Mouse (Mus musculus) MEL (cell line): Measurements from ENCODE around the gene Ube2e3. TPM values are rescaled to one million over a fixed set of nuclear protein-coding genes. Genes with fewer than 3 reads are reported as not detected.

ENCODE experiments used
- DNase-seq: peaks from one replicate; pipeline ENCODE4 v3.0.0; 2011; ENCODE audit warnings: low read depth, low spot score
- H3K27ac ChIP-seq: 2 replicates; pipeline ENCODE4 v1.5.1; 2012; ENCODE audit warnings: low read depth, mild to moderate bottlenecking, control low read depth, low read length, moderate library complexity; ENCODE audit not compliant: control insufficient read depth
- H3K27me3 ChIP-seq, 2 experiments: fragments of 150-350 bp in 1 of 2; sonication (generic) in 1 of 2; 2 replicates each; pipeline ENCODE4 v1.6.1; 2012; ENCODE audit warnings: low read length in 2 of 2, mild to moderate bottlenecking in 2 of 2, improper control_type of control experiment in 1 of 2, moderate library complexity in 1 of 2; ENCODE audit not compliant: insufficient read depth in 2 of 2, control insufficient read depth in 1 of 2
- H3K36me3 ChIP-seq, 2 experiments: 2 replicates each; pipeline ENCODE4 v1.6.1; 2012 to 2014; ENCODE audit warnings: low read length in 2 of 2, improper control_type of control experiment in 1 of 2, inconsistent platforms in 1 of 2, mild to moderate bottlenecking in 1 of 2; ENCODE audit not compliant: insufficient read depth in 2 of 2, control insufficient read depth in 1 of 2
- H3K4me1 ChIP-seq, 2 experiments: fragments of 150-350 bp in 1 of 2; sonication (generic) in 1 of 2; 2 replicates each; pipeline ENCODE4 v1.6.1; 2012; ENCODE audit warnings: low read length in 2 of 2, improper control_type of control experiment in 1 of 2, mild to moderate bottlenecking in 1 of 2; ENCODE audit not compliant: insufficient read depth in 2 of 2, control insufficient read depth in 1 of 2
- H3K4me3 ChIP-seq, 2 experiments: fragments of 150-350 bp in 1 of 2; sonication (generic) in 1 of 2; 2 replicates each; pipeline ENCODE4 v1.5.1; 2012; ENCODE audit warnings: low read depth in 2 of 2, low read length in 2 of 2, mild to moderate bottlenecking in 2 of 2, moderate library complexity in 2 of 2, control low read depth in 1 of 2, improper control_type of control experiment in 1 of 2; ENCODE audit not compliant: control insufficient read depth in 1 of 2, insufficient read depth in 1 of 2
- H3K79me2 ChIP-seq: 2 replicates; pipeline ENCODE4 v1.6.1; 2012; ENCODE audit warnings: mild to moderate bottlenecking, low read length, moderate library complexity; ENCODE audit not compliant: control insufficient read depth, poor library complexity, insufficient read depth
- H3K9ac ChIP-seq: 2 replicates; pipeline ENCODE4 v1.6.1; 2012; ENCODE audit warnings: low read depth, mild to moderate bottlenecking, control low read depth, low read length, moderate library complexity; ENCODE audit not compliant: control insufficient read depth, poor library complexity, severe bottlenecking
- H3K9me3 ChIP-seq: fragments of 150-350 bp; sonication (generic); replicated peaks from 2 replicates; pipeline ENCODE4 v1.6.1; 2012; ENCODE audit warnings: mild to moderate bottlenecking, low read length, improper control_type of control experiment, moderate library complexity; ENCODE audit not compliant: insufficient read depth
- BHLHE40 ChIP-seq: IDR thresholded peaks from 2 replicates; pipeline ENCODE4 v1.6.1; 2012; ENCODE audit warnings: low read depth, mild to moderate bottlenecking, inconsistent platforms, low read length, improper control_type of control experiment, borderline replicate concordance
- CHD1 ChIP-seq: IDR thresholded peaks from 2 replicates; pipeline ENCODE4 v1.6.1; 2012; ENCODE audit warnings: low read depth, mild to moderate bottlenecking, inconsistent platforms, low read length, improper control_type of control experiment
- CHD2 ChIP-seq: IDR thresholded peaks from 2 replicates; pipeline ENCODE4 v1.6.1; 2011; ENCODE audit warnings: low read length, improper control_type of control experiment
- CTCF ChIP-seq, 3 experiments: IDR thresholded peaks in 2 of 3; conservative IDR thresholded peaks in 1 of 3; 2 replicates each; pipeline ENCODE4 v1.5.1; 2011 to 2012; ENCODE audit warnings: low read length in 3 of 3, low read depth in 2 of 3, mild to moderate bottlenecking in 2 of 3, improper control_type of control experiment in 1 of 3, inconsistent platforms in 1 of 3, mixed read lengths in 1 of 3, moderate library complexity in 1 of 3; ENCODE audit not compliant: control insufficient read depth in 1 of 3, insufficient read depth in 1 of 3, poor library complexity in 1 of 3, severe bottlenecking in 1 of 3
- ELF1 ChIP-seq: IDR thresholded peaks from 2 replicates; pipeline ENCODE4 v1.6.1; 2014; ENCODE audit warnings: low read depth, mild to moderate bottlenecking, inconsistent platforms, low read length, improper control_type of control experiment, moderate library complexity
- EP300 ChIP-seq, 2 experiments: IDR thresholded peaks; 2 replicates each; pipeline ENCODE4 v1.6.1; 2011; ENCODE audit warnings: improper control_type of control experiment in 2 of 2, low read length in 2 of 2, low read depth in 1 of 2, mild to moderate bottlenecking in 1 of 2
- GATA1 ChIP-seq: IDR thresholded peaks from 2 replicates; pipeline ENCODE4 v1.6.1; 2011; ENCODE audit warnings: low read depth, low read length, improper control_type of control experiment
- KAT2A ChIP-seq: conservative IDR thresholded peaks from 2 replicates; pipeline ENCODE4 v1.6.1; 2012; ENCODE audit warnings: low read depth, low read length, improper control_type of control experiment, inconsistent platforms
- MAFK ChIP-seq: IDR thresholded peaks from 2 replicates; pipeline ENCODE4 v1.6.1; 2011; ENCODE audit warnings: low read depth, mild to moderate bottlenecking, low read length, improper control_type of control experiment, borderline replicate concordance
- MAX ChIP-seq: IDR thresholded peaks from 2 replicates; pipeline ENCODE4 v1.6.1; 2011; ENCODE audit warnings: low read length, improper control_type of control experiment
- MEF2A ChIP-seq: IDR thresholded peaks from 2 replicates; pipeline ENCODE4 v1.6.1; 2014; ENCODE audit warnings: low read depth, mild to moderate bottlenecking, inconsistent platforms, low read length, improper control_type of control experiment; ENCODE audit not compliant: poor library complexity, insufficient replicate concordance, severe bottlenecking; ENCODE audit errors: extremely low read depth
- MXI1 ChIP-seq: IDR thresholded peaks from 2 replicates; pipeline ENCODE4 v1.6.1; 2011; ENCODE audit warnings: mild to moderate bottlenecking, low read depth, low read length, improper control_type of control experiment
- MYC ChIP-seq: IDR thresholded peaks from 2 replicates; pipeline ENCODE4 v1.6.1; 2011; ENCODE audit warnings: low read depth, mild to moderate bottlenecking, low read length, improper control_type of control experiment, moderate library complexity
- SIN3A ChIP-seq: IDR thresholded peaks from 2 replicates; pipeline ENCODE4 v1.6.1; 2012; ENCODE audit warnings: low read length, improper control_type of control experiment, inconsistent platforms
- SMC3 ChIP-seq: IDR thresholded peaks from 2 replicates; pipeline ENCODE4 v1.6.1; 2011; ENCODE audit warnings: low read depth, low read length, improper control_type of control experiment
- TAL1 ChIP-seq: IDR thresholded peaks from 2 replicates; pipeline ENCODE4 v1.6.1; 2012; ENCODE audit warnings: mild to moderate bottlenecking, inconsistent platforms, low read length, moderate library complexity, mixed read lengths
- TBP ChIP-seq: IDR thresholded peaks from 2 replicates; pipeline ENCODE4 v1.8.0; 2011; ENCODE audit warnings: low read depth, low read length, improper control_type of control experiment
- USF1 ChIP-seq: IDR thresholded peaks from 2 replicates; pipeline ENCODE4 v1.6.1; 2014; ENCODE audit warnings: low read depth, mild to moderate bottlenecking, inconsistent platforms, low read length, improper control_type of control experiment, moderate library complexity
- ZKSCAN1 ChIP-seq: IDR thresholded peaks from 2 replicates; pipeline ENCODE4 v1.6.1; 2012; ENCODE audit warnings: low read depth, mild to moderate bottlenecking, inconsistent platforms, low read length, improper control_type of control experiment, moderate library complexity
- polyA plus RNA-seq, 2 experiments: library from polyadenylated mRNA; stranded (reverse) in 1 of 2; unstranded in 1 of 2; fragments of >175 nt in 1 of 2; fragments of >200 nt in 1 of 2; gene quantifications; 2 replicates each; pipeline versions ENCODE4 v1.2.1 to v1.2.4; 2012; ENCODE audit warnings: low replicate concordance in 2 of 2, low read depth in 1 of 2; ENCODE audit not compliant: insufficient read length in 2 of 2, insufficient read depth in 1 of 2, missing spikeins in 1 of 2
- total RNA-seq: library from RNA; depleted of rRNA; stranded (reverse); fragments of 300-350 nt; gene quantifications from 2 replicates; pipeline ENCODE4 v1.2.3, GENCODE M21; 2012

Gene Ube2e3
- total and polyA plus RNA-seq, 3 experiments: 41.9 to 160 (median 99.4) TPM

- Histone ChIP-seq H3K4me1 (peaks cover 8 to 22% of the 10 kb centered on the region in 2 experiments), H3K79me2 (peaks cover 49% of the 10 kb centered on the region), H3K9ac (peak overlapping the region; percentile 97), H3K36me3 (peaks cover 0 to 40% of the 10 kb centered on the region in 2 experiments), H3K27me3 (no peaks in the 10 kb centered on the region), H3K27ac (peak overlapping the region; percentile 26), H3K4me3 (peak overlapping the region; percentile 83 to 98)
- peak; percentile 53 for DNase-seq
- TF ChIP-seq MAX (0 out of 2 replicates have a peak, but pooled peaks have one; percentile 18), MYC (peak; percentile 16; the same call in 1 of the 2 replicates), CHD2 (no peak), MAFK (no peak), TAL1 (no peak), GATA1 (no peak), ZKSCAN1 (no peak), USF1 (no peak), SIN3A (no peak), ELF1 (no peak), TBP (no peak), MEF2A (no peak), CTCF (IDR thresholded peaks at IDR 0.05 in 2 of 3, conservative IDR thresholded peaks at IDR 0.05 in 1 of 3; ENCODE audit: control insufficient read depth in 1 of 3, insufficient read depth in 1 of 3, low read depth in 2 of 3, low read length in 3 of 3, poor library complexity in 1 of 3, severe bottlenecking in 1 of 3) (no peak), SMC3 (no peak), KAT2A (no peak)
- TF ChIP-seq, all 39 proteins: peak for 2
- no peaks in the 10 kb centered on the region for H3K9me3 ChIP-seq
Measured at GRCm38 (mm10) chr2:78870443-78871025, 2.6 kb downstream of the Ube2e3 start.

GRCm38 (mm10) chr2:78871971-78872860 lies 4.3 kb downstream of the Ube2e3 start:
- DNase-seq: peak; percentile 64
- Histone ChIP-seq H3K4me3 (peak overlapping the region in 1 of 2 experiments; percentile 31; a peak in 1 of 4 replicates), H3K79me2 (peaks cover 54% of the 10 kb centered on the region), H3K27me3 (no peaks in the 10 kb centered on the region), H3K9ac (peak overlapping the region; percentile 33; the same call in 1 of the 2 replicates), H3K4me1 (peaks cover 19 to 24% of the 10 kb centered on the region in 2 experiments), H3K27ac (no peak overlapping the region), H3K36me3 (peaks cover 0 to 53% of the 10 kb centered on the region in 2 experiments), H3K9me3 (no peaks in the 10 kb centered on the region)
- TF ChIP-seq CTCF (IDR thresholded peaks at IDR 0.05 in 2 of 3, conservative IDR thresholded peaks at IDR 0.05 in 1 of 3; ENCODE audit: control insufficient read depth in 1 of 3, insufficient read depth in 1 of 3, low read depth in 2 of 3, low read length in 3 of 3, poor library complexity in 1 of 3, severe bottlenecking in 1 of 3) (peak in 1 of 3 experiments; percentile 23; a peak in 2 of 6 replicates), CHD1 (0 out of 2 replicates have a peak, but pooled peaks have one; percentile 74), MXI1 (0 out of 2 replicates have a peak, but pooled peaks have one; percentile 5), EP300 (IDR thresholded peaks at IDR 0.05; ENCODE audit: low read depth in 1 of 2, low read length in 2 of 2) (no peak), BHLHE40 (no peak), KAT2A (no peak)
